Mouse (Mus musculus): Measurements from ENCODE around the gene Krt88.

The Krt88 gene

DNA sequence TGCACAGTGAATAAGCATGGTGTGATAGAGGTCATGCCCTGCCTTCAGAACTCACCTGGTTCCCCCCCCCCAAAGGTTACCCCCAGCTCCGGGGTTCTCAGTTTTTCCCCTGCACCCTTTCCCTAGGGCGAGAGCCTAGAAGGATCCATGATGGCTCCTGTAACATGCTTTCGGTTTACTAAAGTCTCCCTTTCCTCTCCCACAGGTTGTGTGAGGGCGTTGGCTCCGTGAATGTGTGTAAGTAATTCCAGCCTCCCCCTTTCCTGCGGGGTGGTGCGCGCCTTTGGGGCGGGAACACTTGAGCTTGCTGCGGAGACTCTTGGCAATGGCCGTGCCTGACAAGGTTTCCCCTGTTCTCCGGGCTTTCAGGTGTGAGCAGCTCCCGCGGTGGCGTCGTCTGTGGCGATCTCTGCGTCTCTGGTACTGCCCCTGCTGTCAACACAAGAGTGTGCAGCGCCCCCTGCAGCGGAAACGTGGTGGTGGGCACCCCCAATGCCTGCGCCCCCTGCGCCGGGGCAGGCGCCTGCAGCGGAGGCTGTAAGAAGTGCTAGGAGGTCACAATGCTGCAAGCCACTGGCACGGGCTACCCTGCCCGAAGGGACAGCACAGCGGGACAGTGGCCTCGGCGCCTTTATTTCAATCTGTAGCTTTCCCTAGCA, 31.6 kb downstream of the Krt88 start:
- DNase-seq = peak; percentile 37

- DNase-seq = no peak
Measured at GRCm38 (mm10) chr15:101479666-101480060, 32.1 kb downstream of the Krt88 start.

GRCm38 (mm10) chr15:101482056-101482455, 34.5 kb downstream of the Krt88 start:
- DNase-seq = no peak

DNA sequence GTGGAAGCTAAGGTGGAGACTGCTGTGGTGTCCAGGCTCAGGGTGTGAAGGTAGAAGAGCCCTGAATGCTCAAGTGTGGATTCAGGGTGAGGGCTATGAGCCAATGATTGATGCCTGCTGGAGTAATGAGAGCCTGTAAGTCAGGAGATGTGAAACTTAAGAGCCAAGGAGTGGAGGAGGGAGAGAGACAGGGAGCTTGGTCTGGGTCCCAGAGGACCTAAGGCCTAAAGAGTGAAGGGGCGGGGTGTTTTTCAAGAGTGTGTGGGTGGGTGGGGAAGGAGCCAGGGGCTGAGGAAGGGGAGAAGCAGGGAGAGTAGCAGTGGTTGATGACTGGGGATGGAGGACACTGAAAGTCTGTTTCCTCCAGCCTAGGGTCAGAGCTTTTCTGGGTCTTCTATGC, 36.1 kb downstream of the Krt88 start:
- no peak for DNase-seq

DNA sequence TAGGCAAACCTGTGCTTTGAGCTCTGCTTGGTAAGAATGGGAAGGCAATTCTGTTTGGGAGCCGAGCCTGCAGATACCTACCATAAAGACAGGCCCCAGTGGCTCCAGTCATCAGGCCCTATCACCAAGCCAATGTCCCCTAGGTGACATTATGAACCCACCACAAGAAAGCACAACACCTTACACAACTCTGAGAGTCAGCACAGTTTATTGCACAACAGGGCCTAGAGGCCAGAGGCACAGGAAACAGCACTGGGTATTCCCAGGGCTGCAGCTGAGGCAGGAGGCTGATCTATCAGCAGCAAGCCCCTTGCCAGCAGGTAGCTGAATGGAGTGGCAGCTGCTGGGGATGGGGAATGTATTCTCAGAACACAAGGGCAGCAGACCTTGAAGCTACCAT, 37.4 kb downstream of the Krt88 start:
- DNase-seq = no peak

- peak; percentile 15 for DNase-seq
Measured at GRCm38 (mm10) chr15:101485911-101486635, 38.5 kb downstream of the Krt88 start.

DNA sequence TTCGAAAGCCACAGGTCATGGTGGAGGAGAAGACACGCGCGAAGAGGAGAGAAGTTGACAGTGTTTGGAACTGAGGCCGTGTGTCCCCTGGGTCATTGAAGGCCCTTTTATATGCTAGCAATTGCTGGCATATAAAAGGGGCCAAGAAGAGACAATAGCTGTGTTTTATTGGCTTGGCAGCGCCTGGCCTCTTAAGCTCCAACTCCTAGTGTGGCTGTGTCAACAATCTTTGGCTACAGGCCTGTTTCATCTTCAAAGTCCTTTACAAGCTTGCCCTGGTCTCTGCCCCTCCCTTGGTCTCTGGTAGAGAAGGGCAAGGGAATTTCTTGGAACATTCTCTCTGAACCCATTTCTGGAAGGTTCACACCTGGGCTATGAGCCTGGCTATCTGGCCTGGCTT, 43.9 kb downstream of the Krt88 start, which contains the start of gene Krt83:
Gene Krt83, minus strand, starts transcription at position 82 of the 400 bp plus-strand sequence.
- no peak for DNase-seq

- DNase-seq = no peak
Measured at GRCm38 (mm10) chr15:101492718-101493117, 45.2 kb downstream of the Krt88 start.

GRCm38 (mm10) chr15:101493713-101494112, 46.2 kb downstream of the Krt88 start:
- DNase-seq = no peak

DNA sequence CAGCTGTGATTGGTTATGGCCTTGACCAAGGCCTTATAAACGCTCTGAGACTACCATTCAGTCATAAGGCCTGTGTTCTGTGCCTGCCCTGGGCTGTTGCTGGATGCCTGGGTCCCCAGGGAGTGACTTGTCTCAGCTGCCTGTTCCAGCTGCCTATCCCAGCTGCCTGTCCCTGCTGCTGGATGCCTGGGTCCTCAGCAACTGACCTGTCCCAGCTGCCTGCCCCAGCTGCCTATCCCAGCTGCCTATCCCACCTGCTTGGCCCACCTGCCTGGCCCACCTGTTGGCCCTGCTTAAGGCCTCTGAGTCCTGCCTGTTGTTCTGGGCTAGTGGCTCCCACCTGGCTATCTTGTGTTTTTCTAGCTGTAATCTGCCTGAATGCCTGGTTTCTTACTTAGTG, 46.7 kb downstream of the Krt88 start:
- DNase-seq = no peak

GRCm38 (mm10) chr15:101495266-101495665, 47.7 kb downstream of the Krt88 start:
- no peak for DNase-seq

GRCm38 (mm10) chr15:101497181-101497580, 49.6 kb downstream of the Krt88 start:
- no peak for DNase-seq

All from right cerebral cortex, postnatal 25 days (tissue).